Mouse (Mus musculus): ENCODE measurements at regions not wholly inside any gene's neighbourhood (a gene's known extent, or its start where the extent isn't known, plus 50 kb on each side); places are given as distances from the start of the nearest gene placed in this dataset.

DNA sequence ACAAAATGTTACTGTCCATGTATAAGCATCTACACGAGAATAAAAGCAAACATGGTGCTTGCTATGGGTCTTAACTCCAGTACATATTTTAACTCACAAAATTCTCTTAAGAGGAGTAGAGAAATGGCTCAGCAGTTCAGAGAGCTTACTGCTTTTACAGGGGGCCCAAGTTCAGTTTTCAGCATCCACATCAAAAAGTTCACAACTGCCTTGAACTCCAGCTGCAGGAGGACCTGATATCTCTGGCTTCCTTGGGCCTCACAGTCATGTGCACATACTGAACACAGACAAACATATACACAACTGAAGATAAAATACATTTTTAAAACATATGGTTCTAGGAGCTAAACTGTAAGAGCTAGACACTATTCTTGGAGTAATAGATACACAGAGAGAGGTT, 161.0 kb upstream of the Tmtc1 start:
- TF ChIP-seq CTCF (IDR thresholded peaks at IDR 0.05; ENCODE audit: extremely low read depth, insufficient read depth, low read length): no peak
- no peak for TF ChIP-seq POLR2A (IDR thresholded peaks at IDR 0.05; ENCODE audit: extremely low read depth, insufficient read depth, low read length)

All from cortical plate, adult 2 months (tissue).